9 mouse cellular contexts compared by ENCODE assay signal in genomic region chr19:6847841-6848517, GRCm38 (mm10). TPM values are rescaled to one million over a fixed set of nuclear protein-coding genes. Genes with fewer than 3 reads are reported as not detected.
DNase-seq lines count a peak whose midpoint lies in the region; ATAC-seq lines count a peak whose summit lies in the region.
"Had no signal": no experiment of that assay in that cellular context is flagged by ENCODE, and none has a peak within 500 bp of the region (broad histone marks: within the 10 kb centered on the region; RNA-seq: fewer than 3 reads in every experiment).

No protein-coding gene starts in this region.

- no peaks in the 10 kb centered on the region for H3K36me3 ChIP-seq in heart, embryonic 11.5 days (ENCODE audit: control insufficient read depth, insufficient read depth, low read length)
- no peaks in the 10 kb centered on the region for H3K36me3 ChIP-seq in hindbrain, embryonic 13.5 days
- H3K36me3 ChIP-seq in midbrain, embryonic 13.5 days, result no peaks in the 10 kb centered on the region

- no peaks in the 10 kb centered on the region for H3K9me3 ChIP-seq in heart, embryonic 11.5 days (replicated peaks; ENCODE audit: control insufficient read depth, low read length)
- H3K9me3 ChIP-seq in hindbrain, embryonic 13.5 days, result no peaks in the 10 kb centered on the region
- H3K9me3 ChIP-seq in midbrain, embryonic 13.5 days, result no peaks in the 10 kb centered on the region
- H3K9me3 ChIP-seq: G1E had no signal

- no peak for DNase-seq in heart, adult 18-20 months
- DNase-seq in cerebellum, postnatal 36 days, result peak; percentile 31 to 45
- no peak for DNase-seq in frontal cortex, postnatal 10 days (ENCODE audit: low spot score in 2 of 2)
- DNase-seq in frontal cortex, postnatal 14 days (ENCODE audit: low spot score in 2 of 2), result no peak

- peaks cover 7% of the 10 kb centered on the region for H3K4me1 ChIP-seq in heart, embryonic 11.5 days (ENCODE audit: control insufficient read depth, insufficient read depth, low read length)
- H3K4me1 ChIP-seq in hindbrain, embryonic 13.5 days (replicated peaks), result peaks cover 11% of the 10 kb centered on the region
- H3K4me1 ChIP-seq in midbrain, embryonic 13.5 days (replicated peaks), result peaks cover 7% of the 10 kb centered on the region

- WGBS in heart, embryonic 11.5 days (ENCODE audit: insufficient replicate concordance), result 3% methylated on average over 31 of the region's 31 CpGs
- 5% methylated on average over 31 of the region's 31 CpGs for WGBS in hindbrain, embryonic 13.5 days
- WGBS in midbrain, embryonic 13.5 days, result 3% methylated on average over 31 of the region's 31 CpGs

- no peak overlapping the region for H3K27ac ChIP-seq in heart, embryonic 11.5 days (ENCODE audit: low read depth, low read length)
- no peak overlapping the region for H3K27ac ChIP-seq in hindbrain, embryonic 13.5 days
- no peak overlapping the region for H3K27ac ChIP-seq in midbrain, embryonic 13.5 days

- peak overlapping the region; percentile 23 for H3K4me3 ChIP-seq in heart, embryonic 11.5 days (ENCODE audit: low read depth, low read length)
- H3K4me3 ChIP-seq in hindbrain, embryonic 13.5 days, result peak overlapping the region; percentile 21
- peak overlapping the region; percentile 22 for H3K4me3 ChIP-seq in midbrain, embryonic 13.5 days (replicated peaks)

- no peak overlapping the region for H3K9ac ChIP-seq in heart, embryonic 11.5 days (ENCODE audit: low read depth, low read length)
- H3K9ac ChIP-seq in hindbrain, embryonic 13.5 days, result 0 out of 2 replicates have a peak overlapping the region, but pooled peaks have one; percentile 46
- no peak overlapping the region; the same call in 1 of the 2 replicates for H3K9ac ChIP-seq in midbrain, embryonic 13.5 days (replicated peaks)

- ATAC-seq in heart, embryonic 11.5 days (replicated peaks; ENCODE audit: insufficient number of reproducible peaks, low FRiP score, low TSS enrichment), result no peak
- ATAC-seq in hindbrain, embryonic 13.5 days (ENCODE audit: low FRiP score), result no peak
- ATAC-seq in midbrain, embryonic 13.5 days, result 0 out of 2 replicates have a peak, but pooled peaks have one; percentile 48
- no peak for ATAC-seq in granulocyte monocyte progenitor cell, adult 5-6 weeks (replicated peaks; ENCODE audit: poor library complexity, severe bottlenecking)

- H3K4me2 ChIP-seq in heart, embryonic 11.5 days, result peak overlapping the region; percentile 50
- H3K4me2 ChIP-seq in hindbrain, embryonic 13.5 days, result peak overlapping the region; percentile 46
- H3K4me2 ChIP-seq in midbrain, embryonic 13.5 days (replicated peaks), result peak overlapping the region; percentile 46

- H3K27me3 ChIP-seq in heart, embryonic 11.5 days (ENCODE audit: control insufficient read depth, insufficient read depth, low read length), result peaks cover 72% of the 10 kb centered on the region
- peaks cover 78% of the 10 kb centered on the region for H3K27me3 ChIP-seq in hindbrain, embryonic 13.5 days
- H3K27me3 ChIP-seq in midbrain, embryonic 13.5 days, result peaks cover 70% of the 10 kb centered on the region

RNA-seq across cellular contexts. Expression of gene Rps6ka4, which starts 7.5 kb away (rescaled TPM):
- 11.1 and 11.7 TPM in 2 replicates for polyA plus RNA-seq in heart, embryonic 11.5 days (2014; fragmentation: Nextera tagmentation; extraction: Ambion mirVana)
- 10 to 100 TPM; 17.0 to 17.3 TPM for total RNA-seq in heart, adult 18-20 months (2021)
- 7.0 and 7.3 TPM in 2 replicates for polyA plus RNA-seq in hindbrain, embryonic 13.5 days (2015; fragmentation: Nextera tagmentation; extraction: Ambion mirVana)
- polyA plus RNA-seq in midbrain, embryonic 13.5 days (2015; fragmentation: Nextera tagmentation; extraction: Ambion mirVana), result 4.9 and 5.4 TPM in 2 replicates
- 2.8 and 13.3 TPM in 2 replicates for total RNA-seq in granulocyte monocyte progenitor cell, adult 5-6 weeks (2014; fragmentation: Nextera tagmentation)
- total RNA-seq in granulocyte monocyte progenitor cell, adult 5-6 weeks (2017), result 3.9 and 8.1 TPM in 2 replicates

RNA-seq across cellular contexts. Expression of gene Ccdc88b, which starts 10.0 kb away (rescaled TPM):
- polyA plus RNA-seq in heart, embryonic 11.5 days (2014; fragmentation: Nextera tagmentation; extraction: Ambion mirVana), result 0.15 and 0.84 TPM in 2 replicates
- 1 to 10 TPM in 1 of 2 experiments, under 1 TPM in 1; 0.79 to 2.2 TPM for total RNA-seq in heart, adult 18-20 months (2021)
- 1.0 and 1.1 TPM in 2 replicates for polyA plus RNA-seq in hindbrain, embryonic 13.5 days (2015; fragmentation: Nextera tagmentation; extraction: Ambion mirVana)
- polyA plus RNA-seq in midbrain, embryonic 13.5 days (2015; fragmentation: Nextera tagmentation; extraction: Ambion mirVana), result 0.22 and 0.51 TPM in 2 replicates
- 17.8 and 22.6 TPM in 2 replicates for total RNA-seq in granulocyte monocyte progenitor cell, adult 5-6 weeks (2014; fragmentation: Nextera tagmentation)
- 53.1 and 58.0 TPM in 2 replicates for total RNA-seq in granulocyte monocyte progenitor cell, adult 5-6 weeks (2017)

Comparison
In these comparisons a context has a peak if more than half of its experiments do, and no peak if none do; other contexts are left out.
1. DNase-seq: peak in cerebellum, postnatal 36 days (2 of 2); none in heart, adult 18-20 months (0 of 2), frontal cortex, postnatal 10 days (0 of 2) and frontal cortex, postnatal 14 days (0 of 2).
2. Peak in every context shown above with its lines, with median percentiles within 50 percentile points of each other: H3K4me2 ChIP-seq and H3K4me3 ChIP-seq.